Mouse (Mus musculus) left cerebral cortex, postnatal 25 days (tissue): Measurements from ENCODE around the gene Bcl2l13. TPM values are rescaled to one million over a fixed set of nuclear protein-coding genes. Genes with fewer than 3 reads are reported as not detected.
"Not testable (repeated sequence)": the region's sequence is repeated elsewhere in the genome, so short reads cannot be mapped to it uniquely, and the experiment has no call there.

ENCODE experiments used
- DNase-seq, 2 experiments: peaks; one replicate each; pipeline ENCODE4 v3.0.0; 2022; ENCODE audit warnings: low spot score in 2 of 2, mixed read lengths in 1 of 2
- intact Hi-C: fragments of 180-260 bp; cut with DNase I; formaldehyde crosslinking; loops from one replicate; pipeline ENCODE4 v1.15.1; 2025
- total RNA-seq, 2 experiments: library from RNA; stranded (reverse); gene quantifications; 2 replicates each; pipeline ENCODE4 v1.2.3; 2021

Bcl2l13 gene
- total RNA-seq, 2 experiments from 2014 or later = 45.9 to 48.5 TPM

DNA sequence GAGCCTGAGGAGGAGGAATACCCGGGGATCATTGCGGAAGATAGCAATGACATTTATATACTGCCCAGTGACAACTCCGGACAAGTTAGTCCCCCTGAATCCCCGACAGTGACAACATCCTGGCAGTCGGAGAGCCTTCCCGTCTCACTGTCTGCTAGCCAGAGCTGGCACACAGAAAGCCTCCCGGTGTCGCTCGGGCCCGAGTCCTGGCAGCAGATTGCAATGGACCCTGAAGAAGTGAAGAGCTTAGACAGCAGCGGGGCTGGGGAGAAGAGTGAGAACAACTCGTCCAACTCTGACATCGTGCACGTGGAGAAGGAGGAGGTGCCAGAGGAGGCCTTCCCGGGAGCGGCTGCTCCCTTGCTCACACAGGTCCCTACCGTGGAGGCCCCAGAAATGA lies 50.7 kb downstream of the Bcl2l13 start:
- no peak for DNase-seq
- intact Hi-C loops = no loop called here

- intact Hi-C loops = no loop called here
- no peak for DNase-seq
These were observed 58.1 kb downstream of the Bcl2l13 start for GRCm38 (mm10) chr6:120894089-120894488.

DNA sequence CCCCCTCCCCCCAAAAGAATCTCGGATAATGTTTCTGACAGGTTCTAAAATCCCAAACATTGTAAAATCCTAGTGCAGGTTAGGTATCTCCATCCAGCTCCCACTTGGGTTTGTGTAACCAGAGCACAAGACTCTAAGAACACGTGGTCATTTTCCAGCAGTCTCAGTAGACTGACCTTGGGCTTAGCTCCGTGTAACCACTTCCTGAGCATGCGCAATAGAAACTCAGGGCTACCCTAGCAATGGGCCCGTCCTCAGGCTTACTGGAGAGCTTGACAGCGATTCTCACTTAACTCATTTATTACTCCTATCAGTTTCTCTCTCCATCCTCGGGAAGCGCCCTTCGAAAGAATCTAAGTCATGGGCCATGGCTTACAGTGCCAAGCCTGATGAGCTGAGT lies 58.5 kb downstream of the Bcl2l13 start:
- intact Hi-C loops = no loop called here
- no peak for DNase-seq

DNA sequence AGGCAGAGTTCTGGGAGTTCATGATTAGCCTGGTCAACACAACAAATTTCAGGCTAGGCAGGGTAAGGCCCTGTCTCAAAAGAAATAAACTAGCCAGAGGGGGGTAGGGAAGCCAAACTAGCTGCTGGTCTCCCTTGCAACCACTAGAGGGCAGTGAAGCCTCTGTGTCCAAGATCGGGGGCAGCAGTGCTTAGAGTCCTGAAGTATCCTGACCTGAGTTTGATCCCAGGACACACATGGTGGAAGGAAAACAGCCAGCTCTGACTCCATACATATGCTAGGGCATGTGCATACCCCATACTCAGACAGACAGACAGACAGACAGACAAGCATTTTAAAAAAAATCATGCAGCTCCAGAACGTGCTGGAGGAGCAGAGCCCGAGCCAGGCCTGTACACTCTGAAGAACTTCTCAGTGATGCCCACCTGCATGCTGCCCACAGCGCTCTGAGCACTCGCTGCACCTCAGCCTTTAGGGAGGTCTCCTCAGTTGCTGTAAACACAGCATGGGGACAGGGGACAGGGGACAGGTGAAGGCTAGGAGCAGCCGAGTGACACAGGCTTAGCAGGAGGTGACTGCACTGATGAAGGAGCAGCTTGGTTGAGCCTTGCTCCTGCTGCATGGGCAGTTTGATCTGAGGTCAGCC lies 62.3 kb downstream of the Bcl2l13 start:
- peak; percentile 44 to 50 for DNase-seq
- intact Hi-C loops = no loop called here

DNA sequence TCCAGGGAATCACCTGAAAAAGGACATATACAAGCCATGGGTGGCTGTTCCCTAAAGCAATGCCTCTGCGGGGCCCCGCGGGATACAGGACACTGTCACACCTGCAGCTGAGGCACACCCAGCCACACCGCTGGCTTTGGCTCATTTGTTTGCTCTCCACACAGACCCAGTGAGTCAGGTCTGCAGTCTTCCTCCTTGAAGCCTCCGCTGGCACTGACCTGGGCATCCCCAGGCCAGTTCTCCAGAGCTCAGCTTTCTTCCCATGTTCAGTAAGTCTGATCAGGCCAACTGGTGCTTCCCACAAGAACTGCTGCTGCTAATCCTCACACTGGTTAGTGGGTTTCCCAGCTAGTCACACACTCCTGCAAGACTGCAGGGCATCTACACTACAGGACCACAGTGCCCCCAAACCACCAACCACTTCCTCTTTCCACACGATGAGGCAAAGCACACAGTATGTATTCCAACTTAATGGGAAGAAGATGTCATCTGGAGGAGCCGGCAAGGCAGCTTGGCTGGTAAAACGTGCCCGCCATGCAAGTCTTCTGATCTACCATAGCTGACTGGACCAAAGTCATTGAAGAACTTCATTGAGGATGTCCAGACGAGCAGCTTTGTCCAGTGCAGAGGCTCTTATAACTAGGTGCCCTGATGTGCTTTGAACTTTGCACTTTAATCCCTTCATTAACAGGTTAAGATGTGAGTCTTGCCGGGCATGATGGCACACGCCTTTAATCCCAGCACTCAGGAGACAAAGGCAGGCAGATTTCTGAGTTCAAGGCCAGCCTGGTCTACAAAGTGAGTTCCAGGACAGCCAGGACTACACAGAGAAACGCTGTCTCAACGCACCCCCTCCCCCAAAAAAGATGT lies 66.0 kb downstream of the Bcl2l13 start:
- DNase-seq = no peak
- intact Hi-C loops = loop anchor here (2.0 kb wide), 1 partner anchor 275 kb away; no protein-coding TSS in a partner anchor

DNA sequence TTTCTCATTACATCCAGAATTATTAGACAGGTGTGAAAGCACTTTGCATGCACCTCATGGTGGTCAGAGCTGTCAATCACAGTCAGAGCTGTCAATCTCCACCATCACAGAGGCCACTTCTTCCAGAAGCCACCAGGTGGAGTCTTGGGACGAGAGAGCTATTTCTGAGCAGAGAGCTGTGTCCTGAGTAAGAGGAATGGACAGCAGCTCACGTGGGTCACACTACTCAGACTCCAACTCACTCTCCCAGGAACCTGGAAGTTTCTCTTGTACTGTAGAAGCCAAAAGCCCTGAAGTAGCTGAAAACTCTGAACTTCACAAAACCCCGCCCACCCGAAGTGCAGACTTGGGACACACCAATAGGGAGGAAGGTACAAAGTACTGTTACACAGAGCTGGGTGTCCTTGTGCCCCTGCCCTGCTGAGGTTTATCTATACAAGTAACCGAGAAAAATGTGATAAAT lies 67.5 kb downstream of the Bcl2l13 start:
- no peak for DNase-seq
- intact Hi-C loops = loop anchor here (2.0 kb wide), 1 partner anchor 273 kb away; no protein-coding TSS in a partner anchor

DNA sequence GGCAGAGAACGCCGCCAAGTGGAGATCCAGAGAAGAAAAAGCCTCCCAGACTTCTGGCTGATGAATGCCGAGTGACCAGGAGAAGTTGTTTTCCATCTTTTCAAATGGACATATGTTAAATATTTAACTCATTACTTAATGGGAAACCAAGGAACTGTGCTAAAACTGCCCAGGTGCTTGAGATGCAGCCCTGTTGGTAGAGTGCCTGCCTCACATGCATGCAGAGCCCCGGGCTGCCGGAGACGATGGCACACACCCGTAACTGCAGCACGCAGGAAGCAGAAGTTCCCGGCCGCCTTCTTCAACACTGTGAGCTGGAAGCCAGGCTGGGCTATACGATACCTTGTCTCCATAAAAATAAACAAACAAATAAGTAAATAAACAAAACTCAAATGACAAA lies 67.9 kb downstream of the Bcl2l13 start:
- intact Hi-C loops = loop anchor here (2.0 kb wide), 1 partner anchor 273 kb away; no protein-coding TSS in a partner anchor
- no peak for DNase-seq

- intact Hi-C loops = no loop called here
- no peak for DNase-seq
These were observed 69.1 kb downstream of the Bcl2l13 start for GRCm38 (mm10) chr6:120905111-120905510.

DNA sequence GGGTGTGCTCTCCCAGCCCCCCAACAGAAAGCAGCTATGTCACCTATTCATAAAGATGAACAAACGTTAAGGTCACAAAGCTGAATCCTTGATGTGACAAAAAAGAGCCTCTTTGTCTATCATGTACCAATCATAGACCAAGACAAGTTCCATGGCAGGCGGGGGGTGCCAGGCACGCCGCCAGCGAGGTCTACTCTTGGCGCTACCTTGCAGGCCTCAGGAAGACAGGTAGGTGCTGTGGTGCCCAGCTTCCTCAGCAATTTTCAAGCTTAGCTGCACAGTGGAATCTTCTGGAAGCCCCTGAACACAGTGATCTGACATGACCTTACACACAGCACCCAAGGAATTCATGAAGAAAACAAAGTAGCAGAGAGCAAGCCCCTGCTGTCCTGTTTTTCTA lies 70.5 kb downstream of the Bcl2l13 start:
- DNase-seq = no peak
- intact Hi-C loops = no loop called here

DNA sequence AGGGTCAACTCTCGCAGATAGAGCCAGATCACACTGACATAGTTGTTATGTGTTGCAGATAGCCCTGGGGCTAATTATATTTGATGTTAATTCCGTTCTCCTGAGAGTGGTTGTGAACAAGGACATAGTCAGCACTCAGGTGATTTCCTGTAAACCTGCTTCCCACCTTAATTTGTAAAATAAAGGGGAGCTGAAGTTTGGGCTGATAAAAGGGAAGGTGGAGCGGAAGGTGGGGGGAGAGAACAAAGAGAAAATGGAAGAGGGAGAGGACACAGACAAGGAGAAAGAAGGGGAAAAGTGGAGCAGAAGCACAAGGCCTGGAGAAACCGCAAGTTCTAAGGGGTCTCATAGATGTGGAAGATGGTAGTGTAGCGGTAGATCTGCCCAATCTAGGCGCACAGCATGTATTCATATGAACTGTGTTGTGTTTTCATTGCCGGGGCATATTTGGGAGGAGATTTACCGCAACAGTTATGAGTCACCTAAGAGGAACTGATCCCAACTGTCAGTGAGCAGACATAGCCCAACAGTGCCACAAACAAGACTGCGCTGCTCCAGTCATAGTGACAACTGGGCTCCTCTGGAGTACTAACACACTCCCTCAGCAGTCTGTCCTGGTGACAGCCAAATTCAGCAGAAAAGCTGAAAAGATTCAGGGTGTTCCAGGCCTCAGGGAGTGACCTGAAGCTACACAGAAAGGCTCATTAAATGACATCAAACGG lies 72.0 kb downstream of the Bcl2l13 start:
- intact Hi-C loops = not testable (repeated sequence)

DNA sequence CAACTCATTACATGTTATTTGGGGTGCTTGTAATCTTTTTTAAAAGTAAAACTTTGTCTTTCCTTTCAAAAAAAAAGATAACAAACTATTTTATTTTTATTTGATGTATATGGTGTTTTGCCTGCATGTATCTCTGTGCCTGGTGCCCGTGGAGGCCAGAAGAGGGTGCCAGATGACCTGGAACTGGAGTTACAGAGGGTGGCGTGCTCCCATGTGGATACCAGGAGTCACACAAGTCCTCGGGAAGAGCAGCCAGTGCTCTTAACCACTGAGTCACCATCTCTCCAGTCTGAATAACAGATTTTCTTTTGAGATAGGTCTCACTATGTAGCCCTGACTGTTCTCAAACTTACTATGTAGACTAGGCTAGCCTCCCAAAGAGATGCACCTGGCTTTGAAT lies 73.5 kb downstream of the Bcl2l13 start:
- DNase-seq = no peak
- intact Hi-C loops = no loop called here

More for the DNA sequence above, 72.0 kb downstream of the Bcl2l13 start:
- DNase-seq = not testable (repeated sequence)

DNA sequence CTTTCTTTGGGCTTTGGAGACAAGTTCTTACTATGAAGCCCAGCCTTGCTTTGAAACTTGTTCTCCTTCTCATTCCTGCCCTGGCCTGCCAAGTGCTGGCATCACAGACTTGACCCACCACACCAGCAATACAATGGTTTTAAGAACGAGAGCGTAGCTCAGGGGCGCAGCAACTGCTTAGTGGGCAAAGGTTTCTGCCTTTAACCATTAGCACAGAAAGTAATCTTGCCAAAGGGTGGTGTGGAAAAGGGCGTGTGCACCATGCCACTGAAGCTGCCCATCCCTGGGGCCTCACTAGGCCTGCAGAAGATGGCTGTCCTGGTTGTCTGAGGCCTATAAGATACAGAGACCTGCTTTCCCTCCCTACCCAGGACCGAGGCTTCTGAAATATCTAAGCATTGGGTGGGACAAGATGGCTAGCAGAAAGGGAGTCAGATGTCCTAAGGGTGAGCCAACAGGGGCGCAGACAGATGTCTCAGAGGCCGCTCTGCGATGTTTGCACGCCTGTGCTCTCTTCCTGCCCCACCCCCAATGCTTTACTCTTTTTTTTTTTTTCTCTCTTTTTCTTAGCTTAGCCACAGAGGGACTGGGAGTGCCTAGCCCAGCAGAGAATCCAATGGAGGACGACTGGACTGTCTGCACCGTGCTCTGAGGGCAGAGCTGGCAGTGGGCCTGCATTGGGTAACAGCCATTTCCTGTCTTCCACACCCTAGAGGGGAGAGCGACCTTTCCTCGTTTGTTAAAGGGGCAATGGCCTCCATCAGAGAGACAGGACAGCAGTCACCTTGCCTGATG lies 75.4 kb downstream of the Bcl2l13 start:
- no peak for DNase-seq
- intact Hi-C loops = no loop called here

DNA sequence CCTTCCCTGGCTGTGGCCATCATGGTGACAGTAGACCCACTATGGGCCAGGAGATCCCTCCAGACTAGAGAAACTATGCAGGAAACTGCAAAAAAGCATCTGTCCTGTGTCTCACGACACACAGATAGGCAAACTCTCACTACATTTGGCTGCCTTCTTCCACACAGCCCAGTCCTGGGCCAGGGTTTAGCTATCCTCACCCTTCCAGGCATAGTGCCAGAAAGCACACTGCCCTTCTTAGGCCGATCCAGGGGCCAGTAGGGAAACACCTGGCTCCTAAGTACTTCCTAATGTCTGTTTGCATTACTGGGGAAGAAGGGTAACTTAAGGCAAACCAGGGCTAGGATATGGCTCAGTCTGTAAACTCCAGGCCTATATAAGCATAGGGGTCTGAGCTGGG lies 76.9 kb downstream of the Bcl2l13 start:
- intact Hi-C loops = no loop called here
- no peak for DNase-seq

GRCm38 (mm10) chr6:120913783-120914182 lies 77.8 kb downstream of the Bcl2l13 start:
- intact Hi-C loops = no loop called here
- DNase-seq = no peak

DNA sequence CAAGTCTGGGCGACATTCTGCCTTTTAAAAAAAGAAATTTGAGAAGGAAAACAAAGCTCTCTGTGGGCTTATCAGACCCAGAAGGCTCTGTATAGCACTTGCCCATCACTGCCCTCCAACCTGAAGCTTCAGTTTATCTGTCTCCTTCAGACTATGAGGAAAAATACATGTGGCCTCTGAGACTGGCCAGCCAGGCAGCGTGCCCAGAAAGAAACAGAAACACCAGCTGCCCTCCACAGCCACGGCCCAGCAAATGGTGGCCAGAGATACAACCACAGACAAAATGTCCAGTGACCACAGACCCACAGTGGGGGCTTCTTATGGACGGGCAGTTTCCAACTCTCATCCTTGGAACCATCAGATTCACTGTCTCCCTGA lies 78.5 kb downstream of the Bcl2l13 start:
- DNase-seq = no peak
- intact Hi-C loops = no loop called here

DNA sequence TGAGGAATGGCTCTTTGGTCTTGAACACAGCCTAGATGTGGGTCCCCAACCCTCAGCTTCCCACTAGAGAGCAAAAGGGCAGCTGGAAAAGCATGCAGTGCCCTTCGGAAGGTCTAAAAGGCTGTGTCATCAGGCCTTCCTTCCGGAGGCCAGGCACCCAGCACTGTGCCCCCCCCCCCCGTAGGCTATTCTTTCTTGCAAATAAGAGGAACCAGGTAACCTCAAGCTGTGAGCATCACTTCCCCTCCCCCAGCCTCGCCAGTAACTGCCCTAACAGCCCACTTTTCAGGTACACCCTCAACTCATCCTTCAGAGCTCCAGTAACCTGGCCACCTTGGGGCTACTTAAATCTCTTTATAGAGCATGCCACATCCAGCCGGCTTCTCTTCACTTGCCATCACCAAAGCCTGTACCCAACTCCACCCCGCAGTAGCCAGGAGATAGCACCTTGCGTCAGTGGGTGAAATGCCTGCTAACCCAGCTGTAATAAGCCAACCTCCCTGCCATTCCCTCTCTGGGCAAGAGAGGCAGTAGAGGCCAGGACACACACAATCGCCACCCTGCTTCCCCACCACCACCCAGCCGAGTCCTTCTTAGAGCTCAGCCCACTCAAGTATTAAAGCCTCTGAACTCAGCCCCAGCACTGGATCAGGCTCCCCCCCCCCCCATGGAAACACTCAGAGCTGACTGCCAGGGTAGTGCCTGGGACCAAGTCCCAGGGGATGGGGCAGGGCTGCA lies 79.1 kb downstream of the Bcl2l13 start:
- intact Hi-C loops = no loop called here
- no peak for DNase-seq

DNA sequence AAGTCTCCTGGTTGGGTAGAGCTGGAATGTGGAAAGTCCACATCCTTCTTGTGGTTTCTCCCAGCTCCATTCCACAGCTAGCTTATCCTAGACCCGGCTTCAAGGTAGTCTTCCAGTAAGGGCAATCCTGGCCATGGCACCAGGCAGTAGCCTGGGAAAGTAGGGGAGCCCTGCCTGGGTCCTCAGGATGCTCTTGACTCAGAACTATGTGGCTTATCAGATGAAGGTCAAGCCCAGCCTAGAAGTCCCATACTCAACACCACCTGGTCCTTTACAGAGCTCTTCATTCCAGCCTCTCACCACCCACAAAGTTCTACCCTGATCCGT lies 79.6 kb downstream of the Bcl2l13 start:
- intact Hi-C loops = no loop called here

DNA sequence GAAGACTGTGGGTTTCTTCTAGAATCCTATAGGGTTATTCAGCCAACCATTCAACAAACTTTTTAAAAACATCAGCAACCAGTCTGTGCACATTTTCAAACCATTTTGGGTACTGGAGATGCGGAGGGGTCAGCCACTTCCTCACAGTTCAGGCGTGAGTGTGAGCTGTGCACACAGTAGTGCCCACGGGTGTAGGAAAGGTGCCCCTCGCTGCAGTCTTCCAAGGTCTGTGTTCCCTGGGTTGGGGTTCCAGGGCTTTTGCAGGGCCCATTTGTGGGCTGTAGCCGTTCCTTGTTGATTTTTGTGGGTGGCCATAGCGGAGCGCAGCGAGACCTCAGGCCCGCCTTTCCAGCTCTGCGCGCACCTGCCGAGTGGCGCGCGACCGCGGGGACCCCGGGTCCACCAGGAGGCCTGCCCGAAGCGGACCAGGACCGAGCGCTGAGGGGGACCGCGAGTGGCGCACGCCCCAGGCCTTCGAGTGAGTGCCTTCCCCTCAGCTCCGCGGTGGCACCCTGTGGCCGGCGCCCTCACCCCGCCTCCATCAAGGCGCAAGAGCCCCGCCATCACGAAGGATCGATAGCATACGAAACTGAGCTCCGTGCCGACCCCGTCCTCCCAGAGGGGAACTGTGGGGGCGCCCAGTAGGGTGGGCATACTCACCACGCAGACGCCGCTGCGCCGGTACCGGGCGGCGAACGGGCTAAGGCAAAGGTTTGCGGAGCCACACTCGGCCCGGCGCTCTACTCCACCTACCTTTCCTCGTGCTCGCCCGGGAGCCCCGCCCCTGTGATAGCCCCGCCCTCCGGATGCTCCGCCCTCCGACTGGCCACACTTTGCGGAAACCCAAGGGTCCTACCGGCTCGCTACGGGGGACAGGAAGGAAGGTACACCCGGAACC lies 80.3 kb downstream of the Bcl2l13 start, which contains the start of gene Bid:
Gene Bid, minus strand, starts transcription at position 780 of the 898 bp plus-strand sequence.
- peak; percentile 74 to 82 for DNase-seq
- intact Hi-C loops = no loop called here

More for the DNA sequence above, 79.6 kb downstream of the Bcl2l13 start:
- no peak for DNase-seq
